Mouse (Mus musculus) lung, postnatal 0 days (tissue): ENCODE measurements around the gene Ccdc136.

Experiments
- CTCF ChIP-seq: IDR thresholded peaks from 2 replicates; pipeline ENCODE4 v1.5.1; 2016; ENCODE audit warnings: antibody characterized with exemption, mild to moderate bottlenecking
- EP300 ChIP-seq: IDR thresholded peaks from 2 replicates; pipeline ENCODE4 v1.6.1; 2016; ENCODE audit warnings: antibody characterized with exemption, mild to moderate bottlenecking, control low read depth

GRCm38 (mm10) chr6:29382442-29382841, 13.7 kb upstream of the Ccdc136 start:
- TF ChIP-seq CTCF = no peak
- no peak for TF ChIP-seq EP300
